Mouse (Mus musculus) erythroblast, embryonic 14.5 days (primary cell): ENCODE measurements around the gene Pms2.

Experiments
- GATA1 ChIP-seq: IDR thresholded peaks from 2 replicates; pipeline ENCODE4 v1.6.1; 2012; ENCODE audit warnings: low read length, inconsistent platforms, mixed read lengths
- TAL1 ChIP-seq: IDR thresholded peaks from 3 replicates; pipeline ENCODE4 v1.6.1; 2012; ENCODE audit warnings: low read length, inconsistent platforms, mixed read lengths

GRCm38 (mm10) chr5:143930656-143931055 lies 20.9 kb downstream of the Pms2 start:
- TF ChIP-seq GATA1: no peak
- TF ChIP-seq TAL1: no peak
